Mouse (Mus musculus): ENCODE data around the gene Slc15a3. TPM values are rescaled to one million over a fixed set of nuclear protein-coding genes. Genes with fewer than 3 reads are reported as not detected.

The Slc15a3 gene
- polyA plus RNA-seq, 1 experiment from 2014 or later: 0.20 TPM

GRCm38 (mm10) chr19:10808524-10809233 is 30.8 kb upstream of the Slc15a3 start:
- Histone ChIP-seq H3K27me3 (replicated peaks) (no peaks in the 10 kb centered on the region), H3K4me2 (replicated peaks) (no peak overlapping the region), H3K27ac (no peak overlapping the region), H3K4me1 (no peaks in the 10 kb centered on the region), H3K4me3 (no peak overlapping the region), H3K9me3 (no peaks in the 10 kb centered on the region), H3K9ac (no peak overlapping the region), H3K36me3 (no peaks in the 10 kb centered on the region)
- ATAC-seq (ENCODE audit: low FRiP score, low read depth): no peak
- 89% methylated on average over 12 of the region's 12 CpGs for WGBS

- ATAC-seq (ENCODE audit: low FRiP score, low read depth): no peak
- H3K9me3 ChIP-seq: no peaks in the 10 kb centered on the region
- no peaks in the 10 kb centered on the region for H3K4me1 ChIP-seq
- H3K4me3 ChIP-seq: no peak overlapping the region
- no peak overlapping the region for H3K27ac ChIP-seq
- no peaks in the 10 kb centered on the region for H3K27me3 ChIP-seq (replicated peaks)
- no peak overlapping the region for H3K4me2 ChIP-seq (replicated peaks)
- H3K9ac ChIP-seq: no peak overlapping the region
- H3K36me3 ChIP-seq: no peaks in the 10 kb centered on the region
- 77% methylated on average over 11 of the region's 11 CpGs for whole genome bisulfite sequencing
Measured at GRCm38 (mm10) chr19:10809428-10810175, 29.9 kb upstream of the Slc15a3 start.

GRCm38 (mm10) chr19:10810176-10810492 is 29.4 kb upstream of the Slc15a3 start:
- no peaks in the 10 kb centered on the region for H3K27me3 ChIP-seq (replicated peaks)
- no peaks in the 10 kb centered on the region for H3K4me1 ChIP-seq
- H3K4me2 ChIP-seq (replicated peaks): no peak overlapping the region
- no peak overlapping the region for H3K27ac ChIP-seq
- no peak overlapping the region for H3K4me3 ChIP-seq
- H3K36me3 ChIP-seq: no peaks in the 10 kb centered on the region
- H3K9me3 ChIP-seq: no peaks in the 10 kb centered on the region
- H3K9ac ChIP-seq: no peak overlapping the region
- 64% methylated on average over 4 of the region's 4 CpGs for WGBS
- no peak for ATAC-seq (ENCODE audit: low FRiP score, low read depth)

- no peak for ATAC-seq (ENCODE audit: low FRiP score, low read depth)
- WGBS: 87% methylated on average over 6 of the region's 6 CpGs
- no peak overlapping the region for H3K4me2 ChIP-seq (replicated peaks)
- H3K27me3 ChIP-seq (replicated peaks): no peaks in the 10 kb centered on the region
- no peak overlapping the region for H3K9ac ChIP-seq
- H3K27ac ChIP-seq: no peak overlapping the region
- H3K4me1 ChIP-seq: no peaks in the 10 kb centered on the region
- H3K9me3 ChIP-seq: no peaks in the 10 kb centered on the region
- H3K4me3 ChIP-seq: no peak overlapping the region
- no peaks in the 10 kb centered on the region for H3K36me3 ChIP-seq
Measured at GRCm38 (mm10) chr19:10811471-10811870, 28.1 kb upstream of the Slc15a3 start.

- Histone ChIP-seq H3K36me3 (no peaks in the 10 kb centered on the region), H3K9me3 (no peaks in the 10 kb centered on the region), H3K4me3 (no peak overlapping the region), H3K27me3 (replicated peaks) (no peaks in the 10 kb centered on the region), H3K9ac (no peak overlapping the region), H3K27ac (no peak overlapping the region), H3K4me2 (replicated peaks) (no peak overlapping the region), H3K4me1 (no peaks in the 10 kb centered on the region)
- ATAC-seq (ENCODE audit: low FRiP score, low read depth): no peak
- WGBS: 95% methylated on average over 5 of the region's 5 CpGs
Measured at GRCm38 (mm10) chr19:10813039-10813438, 26.5 kb upstream of the Slc15a3 start.

- Histone ChIP-seq H3K27me3 (replicated peaks) (no peaks in the 10 kb centered on the region), H3K4me2 (replicated peaks) (no peak overlapping the region), H3K9me3 (no peaks in the 10 kb centered on the region), H3K4me1 (no peaks in the 10 kb centered on the region), H3K4me3 (no peak overlapping the region), H3K36me3 (no peaks in the 10 kb centered on the region), H3K9ac (no peak overlapping the region), H3K27ac (no peak overlapping the region)
- ATAC-seq (ENCODE audit: low FRiP score, low read depth): no peak
- WGBS: 79% methylated on average over 7 of the region's 7 CpGs
Measured at GRCm38 (mm10) chr19:10813905-10814304, 25.6 kb upstream of the Slc15a3 start.

GRCm38 (mm10) chr19:10815871-10816270 is 23.7 kb upstream of the Slc15a3 start:
- Histone ChIP-seq H3K36me3 (no peaks in the 10 kb centered on the region), H3K9me3 (no peaks in the 10 kb centered on the region), H3K4me2 (replicated peaks) (no peak overlapping the region), H3K27me3 (replicated peaks) (no peaks in the 10 kb centered on the region), H3K4me3 (no peak overlapping the region), H3K9ac (no peak overlapping the region), H3K4me1 (no peaks in the 10 kb centered on the region), H3K27ac (no peak overlapping the region)
- ATAC-seq (ENCODE audit: low FRiP score, low read depth): no peak
- 89% methylated on average over 6 of the region's 6 CpGs for WGBS

- Histone ChIP-seq H3K9ac (no peak overlapping the region), H3K4me1 (no peaks in the 10 kb centered on the region), H3K27ac (no peak overlapping the region), H3K4me2 (replicated peaks) (no peak overlapping the region), H3K9me3 (no peaks in the 10 kb centered on the region), H3K27me3 (replicated peaks) (no peaks in the 10 kb centered on the region), H3K4me3 (no peak overlapping the region), H3K36me3 (no peaks in the 10 kb centered on the region)
- 89% methylated on average over 2 of the region's 2 CpGs for WGBS
- ATAC-seq (ENCODE audit: low FRiP score, low read depth): no peak
Measured at GRCm38 (mm10) chr19:10816462-10816861, 23.1 kb upstream of the Slc15a3 start.

GRCm38 (mm10) chr19:10818217-10818946 is 21.1 kb upstream of the Slc15a3 start:
- Histone ChIP-seq H3K4me2 (replicated peaks) (0 out of 2 replicates have a peak overlapping the region, but pooled peaks have one; percentile 7), H3K36me3 (no peaks in the 10 kb centered on the region), H3K27me3 (replicated peaks) (no peaks in the 10 kb centered on the region), H3K27ac (no peak overlapping the region), H3K9ac (no peak overlapping the region), H3K4me1 (no peaks in the 10 kb centered on the region), H3K4me3 (no peak overlapping the region), H3K9me3 (no peaks in the 10 kb centered on the region)
- no peak for ATAC-seq (ENCODE audit: low FRiP score, low read depth)
- WGBS: 43% methylated on average over 17 of the region's 17 CpGs

- H3K36me3 ChIP-seq: no peaks in the 10 kb centered on the region
- H3K9ac ChIP-seq: no peak overlapping the region
- no peak for ATAC-seq (ENCODE audit: low FRiP score, low read depth)
- H3K9me3 ChIP-seq: no peaks in the 10 kb centered on the region
- 48% methylated on average over 7 of the region's 7 CpGs for WGBS
- no peak overlapping the region for H3K4me2 ChIP-seq (replicated peaks)
- H3K27ac ChIP-seq: no peak overlapping the region
- H3K4me1 ChIP-seq: no peaks in the 10 kb centered on the region
- H3K27me3 ChIP-seq (replicated peaks): no peaks in the 10 kb centered on the region
- H3K4me3 ChIP-seq: no peak overlapping the region
Measured at GRCm38 (mm10) chr19:10821319-10821718, 18.2 kb upstream of the Slc15a3 start.

- H3K9ac ChIP-seq: no peak overlapping the region
- no peak overlapping the region for H3K4me2 ChIP-seq (replicated peaks)
- 97% methylated on average over 4 of the region's 4 CpGs for WGBS
Measured at GRCm38 (mm10) chr19:10822534-10822933, 17.0 kb upstream of the Slc15a3 start.

GRCm38 (mm10) chr19:10824061-10824460 is 15.5 kb upstream of the Slc15a3 start:
- no peaks in the 10 kb centered on the region for H3K4me1 ChIP-seq
- no peak for ATAC-seq (ENCODE audit: low FRiP score, low read depth)
- 88% methylated on average over 7 of the region's 7 CpGs for WGBS

More at GRCm38 (mm10) chr19:10822534-10822933, 17.0 kb upstream of the Slc15a3 start:
- H3K4me3 ChIP-seq: no peak overlapping the region
- no peak for ATAC-seq (ENCODE audit: low FRiP score, low read depth)
- H3K27ac ChIP-seq: no peak overlapping the region
- H3K9me3 ChIP-seq: no peaks in the 10 kb centered on the region
- no peaks in the 10 kb centered on the region for H3K36me3 ChIP-seq
- H3K4me1 ChIP-seq: no peaks in the 10 kb centered on the region
- no peaks in the 10 kb centered on the region for H3K27me3 ChIP-seq (replicated peaks)

More at GRCm38 (mm10) chr19:10824061-10824460, 15.5 kb upstream of the Slc15a3 start:
- Histone ChIP-seq H3K36me3 (no peaks in the 10 kb centered on the region), H3K27me3 (replicated peaks) (no peaks in the 10 kb centered on the region), H3K4me3 (no peak overlapping the region), H3K9ac (no peak overlapping the region), H3K27ac (no peak overlapping the region), H3K4me2 (replicated peaks) (no peak overlapping the region), H3K9me3 (no peaks in the 10 kb centered on the region)
